20 mouse cellular contexts compared by ENCODE assay signal in the genomic region with DNA sequence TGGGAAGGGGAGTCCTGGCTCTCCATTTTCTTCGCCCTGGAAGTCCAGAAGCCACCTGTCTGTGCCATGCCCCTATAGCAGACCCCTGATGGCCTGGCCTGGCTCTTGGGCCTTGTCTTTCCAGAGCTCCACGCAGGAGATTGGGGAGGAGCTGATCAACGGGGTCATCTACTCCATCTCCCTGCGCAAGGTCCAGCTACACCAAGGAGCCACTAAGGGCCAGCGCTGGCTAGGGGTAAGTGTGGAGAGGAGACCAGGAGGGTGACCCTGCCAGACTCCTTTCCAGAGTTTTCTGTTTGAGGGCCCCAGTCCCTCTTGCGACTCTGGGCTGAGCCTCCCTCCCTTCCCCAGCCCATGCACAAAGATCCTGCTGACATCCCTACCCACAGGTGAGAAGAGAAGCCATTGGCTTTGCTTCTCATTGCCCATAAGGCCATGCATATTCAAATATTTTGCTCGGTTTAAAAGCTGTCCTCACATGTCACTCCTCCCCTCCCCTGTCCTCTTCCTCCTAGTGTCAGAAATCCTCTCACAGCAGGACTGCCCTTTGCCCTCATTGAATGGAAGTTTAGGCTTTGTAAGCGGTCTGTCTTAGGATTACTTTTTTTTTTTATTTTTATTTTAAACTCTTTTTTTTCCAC. TPM values are rescaled to one million over a fixed set of nuclear protein-coding genes. Genes with fewer than 3 reads are reported as not detected.
DNase-seq lines count a peak whose midpoint lies in the region; ATAC-seq and TF ChIP-seq lines count a peak whose summit lies in the region.
"Had no signal": no experiment of that assay in that cellular context is flagged by ENCODE, and none has a peak within 500 bp of the region (broad histone marks: within the 10 kb centered on the region; RNA-seq: fewer than 3 reads in every experiment).

No protein-coding gene starts in this region.

- H3K4me1 ChIP-seq in embryonic facial prominence, embryonic 13.5 days, result peaks cover 50% of the 10 kb centered on the region
- H3K4me1 ChIP-seq in kidney, embryonic 16.5 days (ENCODE audit: insufficient read depth, low read length), result peaks cover 19% of the 10 kb centered on the region

- no peaks in the 10 kb centered on the region for H3K9me3 ChIP-seq in embryonic facial prominence, embryonic 13.5 days
- no peaks in the 10 kb centered on the region for H3K9me3 ChIP-seq in kidney, embryonic 16.5 days (ENCODE audit: low read length)
- H3K9me3 ChIP-seq: embryonic facial prominence, embryonic 12.5 days had no signal

- no peak for ATAC-seq in embryonic facial prominence, embryonic 13.5 days (ENCODE audit: insufficient number of reproducible peaks, insufficient read depth, low FRiP score, low TSS enrichment, low read depth)
- no peak for ATAC-seq in kidney, embryonic 16.5 days (ENCODE audit: low FRiP score, low TSS enrichment)

- TF ChIP-seq CTCF in layer of hippocampus, adult 2 months (conservative IDR thresholded peaks at IDR 0.05), result no peak

- peak; percentile 22 for DNase-seq in cerebellum, adult 8-10 months
- no peak for DNase-seq in cerebellum, postnatal 14 days
- no peak for DNase-seq in layer of hippocampus, adult 2 months (ENCODE audit: low spot score in 2 of 2)
- DNase-seq in layer of hippocampus, postnatal 14 days (ENCODE audit: low spot score in 2 of 2), result no peak
- peak; percentile 54 for DNase-seq in splenic B cell, adult 2 months (ENCODE audit: low read depth, low spot score)
- DNase-seq in right cerebral cortex, postnatal 25 days, result no peak
- DNase-seq: adrenal gland, postnatal 14 days; gastrocnemius, postnatal 10 days; left cerebral cortex, postnatal 4 days; midbrain, embryonic 14.5 days had no signal

- no peak overlapping the region for H3K9ac ChIP-seq in embryonic facial prominence, embryonic 13.5 days
- no peak overlapping the region for H3K9ac ChIP-seq in kidney, embryonic 16.5 days (replicated peaks; ENCODE audit: low read length)
- H3K9ac ChIP-seq: embryonic facial prominence, embryonic 12.5 days; lung, embryonic 14.5 days had no signal

- peak overlapping the region; percentile 97 for H3K27ac ChIP-seq in layer of hippocampus, adult 2 months
- 0 out of 2 replicates have a peak overlapping the region, but pooled peaks have one; percentile 19 for H3K27ac ChIP-seq in embryonic facial prominence, embryonic 13.5 days
- no peak overlapping the region for H3K27ac ChIP-seq in kidney, embryonic 16.5 days (ENCODE audit: low read length)

- no peak overlapping the region for H3K4me2 ChIP-seq in embryonic facial prominence, embryonic 13.5 days
- H3K4me2 ChIP-seq in kidney, embryonic 16.5 days (replicated peaks; ENCODE audit: low read depth, low read length), result no peak overlapping the region
- H3K4me2 ChIP-seq: embryonic facial prominence, embryonic 12.5 days; lung, embryonic 14.5 days had no signal

- WGBS in embryonic facial prominence, embryonic 13.5 days, result 84% methylated on average over 8 of the region's 8 CpGs
- 85% methylated on average over 8 of the region's 8 CpGs for WGBS in kidney, embryonic 16.5 days

- H3K36me3 ChIP-seq in embryonic facial prominence, embryonic 13.5 days, result peaks cover 64% of the 10 kb centered on the region
- H3K36me3 ChIP-seq in splenic B cell, adult 2 months (ENCODE audit: control insufficient read depth, insufficient read depth, low read length, poor library complexity, severe bottlenecking), result 0 out of 2 replicates have a peak, but pooled peaks cover 2% of the 10 kb centered on the region
- H3K36me3 ChIP-seq in kidney, embryonic 16.5 days (ENCODE audit: insufficient read depth, low read length), result peaks cover 36% of the 10 kb centered on the region

- no peak overlapping the region for H3K4me3 ChIP-seq in layer of hippocampus, adult 2 months
- H3K4me3 ChIP-seq in embryonic facial prominence, embryonic 13.5 days, result no peak overlapping the region
- H3K4me3 ChIP-seq in kidney, embryonic 16.5 days (ENCODE audit: low read length), result no peak overlapping the region
- H3K4me3 ChIP-seq: embryonic facial prominence, embryonic 12.5 days had no signal

- H3K27me3 ChIP-seq in embryonic facial prominence, embryonic 13.5 days, result no peaks in the 10 kb centered on the region
- no peaks in the 10 kb centered on the region for H3K27me3 ChIP-seq in splenic B cell, adult 2 months (ENCODE audit: control insufficient read depth, insufficient read depth, low read length, poor library complexity, severe bottlenecking)
- H3K27me3 ChIP-seq in kidney, embryonic 16.5 days (ENCODE audit: insufficient read depth, low read length), result no peaks in the 10 kb centered on the region
- H3K27me3 ChIP-seq: embryonic facial prominence, embryonic 12.5 days had no signal

RNA-seq across cellular contexts. Expression of a gene that starts 22.5 kb away (rescaled TPM):
- not detected for total RNA-seq in layer of hippocampus, adult 2 months (2021)
- total RNA-seq in layer of hippocampus, postnatal 14 days (2021), result not detected
- 0.17 TPM in 1 of 2 replicates, not detected in the other for polyA plus RNA-seq in embryonic facial prominence, embryonic 13.5 days (2015; fragmentation: Nextera tagmentation; extraction: Ambion mirVana)
- not detected in 2 replicates for polyA plus RNA-seq in kidney, embryonic 16.5 days (2015; fragmentation: Nextera tagmentation; extraction: Ambion mirVana)
- total RNA-seq: gastrocnemius, postnatal 10 days; heart, adult 8-10 months; layer of hippocampus, adult 18-20 months; left cerebral cortex, adult 18-20 months; left cerebral cortex, postnatal 4 days; megakaryocyte progenitor cell, adult 5-6 weeks had no signal
- polyA plus RNA-seq: embryonic facial prominence, embryonic 12.5 days; kidney, embryonic 14.5 days; lung, embryonic 14.5 days; midbrain, embryonic 14.5 days had no signal

RNA-seq across cellular contexts. Expression of a gene that starts 27.8 kb away (rescaled TPM):
- 100 to 1,000 TPM; 115 to 139 TPM for total RNA-seq in layer of hippocampus, adult 2 months (2021)
- total RNA-seq in layer of hippocampus, postnatal 14 days (2021), result 100 to 1,000 TPM; 150 to 155 TPM
- 56.9 and 61.3 TPM in 2 replicates for polyA plus RNA-seq in embryonic facial prominence, embryonic 13.5 days (2015; fragmentation: Nextera tagmentation; extraction: Ambion mirVana)
- 24.7 and 28.7 TPM in 2 replicates for polyA plus RNA-seq in kidney, embryonic 16.5 days (2015; fragmentation: Nextera tagmentation; extraction: Ambion mirVana)

RNA-seq across cellular contexts. Expression of a gene that starts 34.8 kb away (rescaled TPM):
- total RNA-seq in layer of hippocampus, adult 2 months (2021), result 1 to 10 TPM in 1 of 2 experiments, not detected in 1; 1.2 TPM
- total RNA-seq in layer of hippocampus, postnatal 14 days (2021), result not detected
- polyA plus RNA-seq in embryonic facial prominence, embryonic 13.5 days (2015; fragmentation: Nextera tagmentation; extraction: Ambion mirVana), result 1.4 TPM in 1 of 2 replicates, not detected in the other
- polyA plus RNA-seq in kidney, embryonic 16.5 days (2015; fragmentation: Nextera tagmentation; extraction: Ambion mirVana), result 8.3 and 9.8 TPM in 2 replicates
- total RNA-seq: left cerebral cortex, postnatal 4 days; liver, adult 2 months; megakaryocyte progenitor cell, adult 5-6 weeks had no signal
- polyA plus RNA-seq: liver, adult 2 months had no signal

RNA-seq across cellular contexts. Expression of a gene that starts 42.8 kb away (rescaled TPM):
- 10 to 100 TPM; 18.2 to 20.7 TPM for total RNA-seq in layer of hippocampus, adult 2 months (2021)
- total RNA-seq in layer of hippocampus, postnatal 14 days (2021), result 10 to 100 TPM; 17.0 to 18.1 TPM
- 50.4 and 51.6 TPM in 2 replicates for polyA plus RNA-seq in embryonic facial prominence, embryonic 13.5 days (2015; fragmentation: Nextera tagmentation; extraction: Ambion mirVana)
- 48.5 and 49.7 TPM in 2 replicates for polyA plus RNA-seq in kidney, embryonic 16.5 days (2015; fragmentation: Nextera tagmentation; extraction: Ambion mirVana)

RNA-seq across cellular contexts. Expression of a gene that starts 44.0 kb away (rescaled TPM):
- 1 to 10 TPM; 1.8 to 2.2 TPM for total RNA-seq in layer of hippocampus, adult 2 months (2021)
- total RNA-seq in layer of hippocampus, postnatal 14 days (2021), result 1 to 10 TPM; 1.4 to 2.1 TPM
- 0.35 and 0.58 TPM in 2 replicates for polyA plus RNA-seq in embryonic facial prominence, embryonic 13.5 days (2015; fragmentation: Nextera tagmentation; extraction: Ambion mirVana)
- 5.5 and 6.3 TPM in 2 replicates for polyA plus RNA-seq in kidney, embryonic 16.5 days (2015; fragmentation: Nextera tagmentation; extraction: Ambion mirVana)
- total RNA-seq: megakaryocyte progenitor cell, adult 5-6 weeks had no signal

Comparison
In these comparisons a context has a peak if more than half of its experiments do, and no peak if none do; other contexts are left out.
1. DNase-seq: peak in cerebellum, adult 8-10 months (single experiment) and splenic B cell, adult 2 months (single experiment); none in cerebellum, postnatal 14 days (0 of 2), layer of hippocampus, adult 2 months (0 of 2), layer of hippocampus, postnatal 14 days (0 of 2) and right cerebral cortex, postnatal 25 days (single experiment).